Mouse (Mus musculus): ENCODE results near the gene Yy1. TPM values are rescaled to one million over a fixed set of nuclear protein-coding genes. Genes with fewer than 3 reads are reported as not detected.

Gene Yy1
- polyA plus RNA-seq, 1 experiment: 10.4 TPM

- no peak for DNase-seq (ENCODE audit: low read depth)
These were observed 64.3 kb downstream of the Yy1 start for GRCm38 (mm10) chr12:108857109-108857508.

GRCm38 (mm10) chr12:108857589-108858184, 64.9 kb downstream of the Yy1 start:
- DNase-seq (ENCODE audit: low read depth): no peak

GRCm38 (mm10) chr12:108858486-108858885, 65.7 kb downstream of the Yy1 start:
- no peak for DNase-seq (ENCODE audit: low read depth)

- DNase-seq (ENCODE audit: low read depth): no peak
These were observed 72.3 kb downstream of the Yy1 start for GRCm38 (mm10) chr12:108865007-108865494.

- no peak for DNase-seq (ENCODE audit: low read depth)
These were observed 76.8 kb downstream of the Yy1 start for GRCm38 (mm10) chr12:108869575-108869974.

Other genes with a start within 250 kb of the Yy1 start
- 27.2 and 33.3 TPM in 2 replicates for gene Evl, start 238.3 kb upstream of the Yy1 start, polyA plus RNA-seq (2012; rRNA removed)
- gene Degs2, start 90.7 kb upstream of the Yy1 start, polyA plus RNA-seq (2012; rRNA removed): 10.8 and 19.7 TPM in 2 replicates
- gene Slc25a29, start 42.9 kb downstream of the Yy1 start, polyA plus RNA-seq (2012; rRNA removed): 45.7 and 53.9 TPM in 2 replicates
- 57.4 and 58.3 TPM in 2 replicates for gene Slc25a47, start 43.1 kb downstream of the Yy1 start, polyA plus RNA-seq (2012; rRNA removed)
- 35.6 and 36.9 TPM in 2 replicates for gene Wdr25, start 100.7 kb downstream of the Yy1 start, polyA plus RNA-seq (2012; rRNA removed)
- 487 and 592 TPM in 2 replicates for gene Wars, start 101.2 kb downstream of the Yy1 start, polyA plus RNA-seq (2012; rRNA removed)